Mouse (Mus musculus) liver, adult 2 months (tissue): ENCODE data around the gene Wdr38. TPM values are rescaled to one million over a fixed set of nuclear protein-coding genes. Genes with fewer than 3 reads are reported as not detected.
A peak's percentile ranks its signal among the peaks of the same experiment; 100 is the strongest.
"Not testable (repeated sequence)": the region's sequence is repeated elsewhere in the genome, so short reads cannot be mapped to it uniquely, and the experiment has no call there.

Source experiments
- DNase-seq: peaks from one replicate; pipeline ENCODE4 v3.0.0-alpha.2; 2011; ENCODE audit warnings: low read depth, low spot score; ENCODE audit errors: extremely low read depth
- H3K27ac ChIP-seq: fragments of 200-500 bp; replicated peaks from 2 replicates; pipeline ENCODE4 v1.5.1; 2012; ENCODE audit warnings: low read depth, mild to moderate bottlenecking, control low read depth, inconsistent platforms, low read length; ENCODE audit not compliant: insufficient read depth
- H3K27me3 ChIP-seq: fragments of 200-500 bp; 2 replicates; pipeline ENCODE4 v1.6.1; 2012; ENCODE audit warnings: mild to moderate bottlenecking, moderate library complexity, low read length, inconsistent platforms; ENCODE audit not compliant: control insufficient read depth, insufficient read depth
- H3K36me3 ChIP-seq: fragments of 200-500 bp; 2 replicates; pipeline ENCODE4 v1.6.1; 2012; ENCODE audit warnings: low read length, inconsistent platforms; ENCODE audit not compliant: control insufficient read depth, insufficient read depth
- H3K4me1 ChIP-seq: fragments of 200-500 bp; 2 replicates; pipeline ENCODE4 v1.6.1; 2011; ENCODE audit warnings: low read length; ENCODE audit not compliant: control insufficient read depth, insufficient read depth
- H3K4me3 ChIP-seq: fragments of 200-500 bp; 2 replicates; pipeline ENCODE4 v1.5.1; 2011; ENCODE audit warnings: low read depth, mild to moderate bottlenecking, control low read depth, low read length, moderate library complexity; ENCODE audit not compliant: insufficient read depth
- H3K79me2 ChIP-seq: fragments of 200-500 bp; 2 replicates; pipeline ENCODE4 v1.6.1; 2012; ENCODE audit warnings: inconsistent platforms, mild to moderate bottlenecking, low read length, moderate library complexity; ENCODE audit not compliant: control insufficient read depth, insufficient read depth
- H3K9ac ChIP-seq: fragments of 200-500 bp; 2 replicates; pipeline ENCODE4 v1.6.1; 2012; ENCODE audit warnings: low read depth, mild to moderate bottlenecking, control low read depth, inconsistent platforms, low read length
- CTCF ChIP-seq: fragments of 200-500 bp; IDR thresholded peaks from 2 replicates; pipeline ENCODE4 v1.5.1; 2011; ENCODE audit warnings: low read depth, low read length, control low read depth
- POLR2A ChIP-seq: fragments of 200-500 bp; IDR thresholded peaks from 2 replicates; pipeline ENCODE4 v1.6.1; 2011; ENCODE audit warnings: low read length, control low read depth; ENCODE audit not compliant: insufficient read depth; ENCODE audit errors: extremely low read depth
- WGBS: fragments of 180-500 bp; shearing (Covaris S2); methylation state at CpG from one replicate; pipeline ENCODE4 v1.1.7; 2018; 5-methylcytosine and 5-hydroxymethylcytosine counted together
- polyA plus RNA-seq: library from polyadenylated mRNA; depleted of rRNA; stranded (reverse); fragments of >200 nt; gene quantifications from 2 replicates; pipeline ENCODE4 v1.2.3, GENCODE M21; 2012
- total RNA-seq: library from RNA; depleted of rRNA; stranded (reverse); fragments of >200 nt; gene quantifications from 2 replicates; pipeline ENCODE4 v1.2.3, GENCODE M21; 2014

The Wdr38 gene
- total and polyA plus RNA-seq, 2 experiments: 0.34 to 0.55 TPM

DNA sequence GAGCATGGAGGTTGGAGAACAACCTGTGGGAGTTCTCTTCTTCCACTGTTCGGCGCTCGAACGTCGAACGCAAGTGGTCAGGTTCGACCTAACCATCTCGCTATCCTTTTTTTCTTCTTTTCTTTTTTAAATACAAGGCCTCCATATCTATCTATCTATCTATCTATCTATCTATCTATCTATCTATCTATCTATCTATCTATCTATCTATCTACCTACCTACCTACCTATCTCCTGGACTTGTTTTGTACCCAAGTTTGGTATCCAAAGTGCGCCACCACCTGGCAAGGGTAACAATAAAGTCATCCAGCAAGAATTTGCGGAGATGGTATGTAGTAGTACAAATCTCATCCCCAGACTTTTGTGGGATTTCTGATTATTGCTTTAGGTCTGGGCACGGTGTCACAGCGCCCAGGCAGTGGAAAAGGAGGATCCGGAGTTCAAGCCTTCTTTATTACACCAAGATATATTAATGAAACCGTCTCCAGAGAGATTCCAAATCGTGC is 8.4 kb downstream of the Wdr38 start, which contains the start of gene Rpl35:
TSS of gene Rpl35 (minus strand) at position 51 of the 506 bp plus-strand sequence.
- TF ChIP-seq POLR2A (no peak), CTCF (no peak)
- H3K4me1 ChIP-seq: peaks cover 19% of the 10 kb centered on the region
- H3K36me3 ChIP-seq: peaks cover 4% of the 10 kb centered on the region; the same call in 1 of the 2 replicates
- peak; percentile 73 for DNase-seq
- H3K4me3 ChIP-seq: peak within 1 kb of the TSS; percentile 77
- H3K9ac ChIP-seq: peak within 1 kb of the TSS; percentile 76
- H3K27me3 ChIP-seq: no peaks in the 10 kb centered on the region
- WGBS: 8% methylated on average over 15 of the region's 15 CpGs
- H3K79me2 ChIP-seq: peaks cover 7% of the 10 kb centered on the region; the same call in 1 of the 2 replicates
- peak within 1 kb of the TSS; percentile 72 for H3K27ac ChIP-seq

GRCm38 (mm10) chr2:39006149-39006730 is 9.0 kb downstream of the Wdr38 start:
- Histone ChIP-seq H3K9ac (no peak overlapping the region), H3K27me3 (no peaks in the 10 kb centered on the region), H3K4me1 (peaks cover 21% of the 10 kb centered on the region), H3K27ac (no peak overlapping the region), H3K36me3 (peaks cover 4% of the 10 kb centered on the region; the same call in 1 of the 2 replicates), H3K79me2 (peaks cover 7% of the 10 kb centered on the region; the same call in 1 of the 2 replicates), H3K4me3 (no peak overlapping the region)
- no peak for DNase-seq
- TF ChIP-seq POLR2A (no peak), CTCF (no peak)
- 82% methylated on average over 14 of the region's 14 CpGs for WGBS

GRCm38 (mm10) chr2:39007865-39008264 is 10.6 kb downstream of the Wdr38 start:
- WGBS: under 1% methylated on average over 44 of the region's 44 CpGs

GRCm38 (mm10) chr2:39008350-39008851 is 11.1 kb downstream of the Wdr38 start:
- H3K36me3 ChIP-seq: peaks cover 3% of the 10 kb centered on the region; the same call in 1 of the 2 replicates
- peak overlapping the region; percentile 84 for H3K4me3 ChIP-seq
- H3K9ac ChIP-seq: peak overlapping the region; percentile 91
- DNase-seq: no peak
- H3K27me3 ChIP-seq: no peaks in the 10 kb centered on the region
- peak overlapping the region; percentile 67 for H3K27ac ChIP-seq
- TF ChIP-seq POLR2A: no peak
- no peak for TF ChIP-seq CTCF
- H3K4me1 ChIP-seq: peaks cover 19% of the 10 kb centered on the region
- under 1% methylated on average over 25 of the region's 25 CpGs for WGBS
- peaks cover 13% of the 10 kb centered on the region; the same call in 1 of the 2 replicates for H3K79me2 ChIP-seq

More at GRCm38 (mm10) chr2:39007865-39008264, 10.6 kb downstream of the Wdr38 start:
- peak; percentile 74 for DNase-seq
- peaks cover 9% of the 10 kb centered on the region; the same call in 1 of the 2 replicates for H3K79me2 ChIP-seq
- H3K27ac ChIP-seq: peak overlapping the region; percentile 67
- H3K36me3 ChIP-seq: 0 out of 2 replicates have a peak, but pooled peaks cover 2% of the 10 kb centered on the region
- peak; percentile 80 for TF ChIP-seq POLR2A
- no peak for TF ChIP-seq CTCF
- peak overlapping the region; percentile 91 for H3K9ac ChIP-seq
- peaks cover 20% of the 10 kb centered on the region for H3K4me1 ChIP-seq
- peak overlapping the region; percentile 84 for H3K4me3 ChIP-seq
- no peaks in the 10 kb centered on the region for H3K27me3 ChIP-seq

GRCm38 (mm10) chr2:39008954-39009365 is 11.7 kb downstream of the Wdr38 start:
- 6% methylated on average over 3 of the region's 3 CpGs for WGBS
- peak overlapping the region; percentile 67 for H3K27ac ChIP-seq
- TF ChIP-seq CTCF (no peak), POLR2A (no peak)
- H3K79me2 ChIP-seq: peaks cover 13% of the 10 kb centered on the region; the same call in 1 of the 2 replicates
- peaks cover 6% of the 10 kb centered on the region for H3K36me3 ChIP-seq
- H3K4me3 ChIP-seq: peak overlapping the region; percentile 84
- H3K4me1 ChIP-seq: peaks cover 15% of the 10 kb centered on the region
- no peaks in the 10 kb centered on the region for H3K27me3 ChIP-seq
- DNase-seq: no peak
- H3K9ac ChIP-seq: peak overlapping the region; percentile 91

GRCm38 (mm10) chr2:39010144-39010543 is 12.9 kb downstream of the Wdr38 start:
- not testable (repeated sequence) for H3K27me3 ChIP-seq, DNase-seq, H3K4me3 ChIP-seq, H3K9ac ChIP-seq, H3K27ac ChIP-seq
- Histone ChIP-seq H3K4me1 (peaks cover 14% of the 10 kb centered on the region), H3K79me2 (peaks cover 13% of the 10 kb centered on the region; the same call in 1 of the 2 replicates), H3K36me3 (peaks cover 18% of the 10 kb centered on the region)
- WGBS: 92% methylated on average over 5 of the region's 5 CpGs
